Mouse (Mus musculus): Measurements from ENCODE around the gene Tiam2. TPM values are rescaled to one million over a fixed set of nuclear protein-coding genes. Genes with fewer than 3 reads are reported as not detected.

Tiam2 gene
- polyA plus RNA-seq, 1 experiment from 2014 or later: 4.7 TPM

- ATAC-seq (ENCODE audit: insufficient read depth, low FRiP score): no peak
- no peaks in the 10 kb centered on the region; the same call in 1 of the 2 replicates for H3K4me1 ChIP-seq (ENCODE audit: control insufficient read depth, insufficient read depth, low read length)
- no peaks in the 10 kb centered on the region for H3K27me3 ChIP-seq (ENCODE audit: control insufficient read depth, insufficient read depth, low read length)
- H3K27ac ChIP-seq (ENCODE audit: low read length): no peak overlapping the region
- H3K4me3 ChIP-seq (replicated peaks; ENCODE audit: low read length): no peak overlapping the region
- no peak overlapping the region for H3K9ac ChIP-seq (ENCODE audit: low read length)
- no peaks in the 10 kb centered on the region for H3K36me3 ChIP-seq (ENCODE audit: control insufficient read depth, insufficient read depth, low read length)
- WGBS: 49% methylated on average over 8 of the region's 8 CpGs
- no peaks in the 10 kb centered on the region for H3K9me3 ChIP-seq (replicated peaks; ENCODE audit: control insufficient read depth, low read length)
- no peak overlapping the region for H3K4me2 ChIP-seq (ENCODE audit: low read depth, low read length)
These were observed 120.0 kb downstream of the Tiam2 start for GRCm38 (mm10) chr17:3446191-3446950.

GRCm38 (mm10) chr17:3448725-3449124 lies 122.4 kb downstream of the Tiam2 start:
- Histone ChIP-seq H3K9ac (ENCODE audit: low read length) (no peak overlapping the region), H3K9me3 (replicated peaks; ENCODE audit: control insufficient read depth, low read length) (no peaks in the 10 kb centered on the region), H3K27me3 (ENCODE audit: control insufficient read depth, insufficient read depth, low read length) (no peaks in the 10 kb centered on the region), H3K4me2 (ENCODE audit: low read depth, low read length) (no peak overlapping the region), H3K4me3 (replicated peaks; ENCODE audit: low read length) (no peak overlapping the region), H3K4me1 (ENCODE audit: control insufficient read depth, insufficient read depth, low read length) (no peaks in the 10 kb centered on the region; the same call in 1 of the 2 replicates), H3K36me3 (ENCODE audit: control insufficient read depth, insufficient read depth, low read length) (no peaks in the 10 kb centered on the region), H3K27ac (ENCODE audit: low read length) (no peak overlapping the region)
- 29% methylated on average over 3 of the region's 3 CpGs for WGBS
- no peak for ATAC-seq (ENCODE audit: insufficient read depth, low FRiP score)

- no peak overlapping the region for H3K4me3 ChIP-seq (replicated peaks; ENCODE audit: low read length)
- ATAC-seq (ENCODE audit: insufficient read depth, low FRiP score): peak; percentile 14; the same call in 1 of the 2 replicates
- H3K27me3 ChIP-seq (ENCODE audit: control insufficient read depth, insufficient read depth, low read length): no peaks in the 10 kb centered on the region
- no peaks in the 10 kb centered on the region for H3K9me3 ChIP-seq (replicated peaks; ENCODE audit: control insufficient read depth, low read length)
- WGBS: 70% methylated on average over 2 of the region's 2 CpGs
- H3K4me2 ChIP-seq (ENCODE audit: low read depth, low read length): no peak overlapping the region
- no peak overlapping the region for H3K27ac ChIP-seq (ENCODE audit: low read length)
- H3K36me3 ChIP-seq (ENCODE audit: control insufficient read depth, insufficient read depth, low read length): no peaks in the 10 kb centered on the region
- no peak overlapping the region for H3K9ac ChIP-seq (ENCODE audit: low read length)
- H3K4me1 ChIP-seq (ENCODE audit: control insufficient read depth, insufficient read depth, low read length): no peaks in the 10 kb centered on the region; the same call in 1 of the 2 replicates
These were observed 124.7 kb downstream of the Tiam2 start for GRCm38 (mm10) chr17:3451077-3451476.

GRCm38 (mm10) chr17:3452571-3453311 lies 126.4 kb downstream of the Tiam2 start:
- ATAC-seq (ENCODE audit: insufficient read depth, low FRiP score): no peak
- H3K27me3 ChIP-seq (ENCODE audit: control insufficient read depth, insufficient read depth, low read length): no peaks in the 10 kb centered on the region
- 76% methylated on average over 12 of the region's 12 CpGs for WGBS
- H3K9ac ChIP-seq (ENCODE audit: low read length): no peak overlapping the region
- H3K36me3 ChIP-seq (ENCODE audit: control insufficient read depth, insufficient read depth, low read length): no peaks in the 10 kb centered on the region
- H3K4me2 ChIP-seq (ENCODE audit: low read depth, low read length): no peak overlapping the region
- no peak overlapping the region for H3K4me3 ChIP-seq (replicated peaks; ENCODE audit: low read length)
- no peak overlapping the region for H3K27ac ChIP-seq (ENCODE audit: low read length)
- no peaks in the 10 kb centered on the region for H3K4me1 ChIP-seq (ENCODE audit: control insufficient read depth, insufficient read depth, low read length)
- H3K9me3 ChIP-seq (replicated peaks; ENCODE audit: control insufficient read depth, low read length): no peaks in the 10 kb centered on the region

GRCm38 (mm10) chr17:3453946-3454345 lies 127.6 kb downstream of the Tiam2 start:
- no peak overlapping the region for H3K4me3 ChIP-seq (replicated peaks; ENCODE audit: low read length)
- H3K4me2 ChIP-seq (ENCODE audit: low read depth, low read length): no peak overlapping the region
- no peak overlapping the region for H3K27ac ChIP-seq (ENCODE audit: low read length)
- WGBS: 21% methylated on average over 10 of the region's 10 CpGs
- H3K27me3 ChIP-seq (ENCODE audit: control insufficient read depth, insufficient read depth, low read length): no peaks in the 10 kb centered on the region
- ATAC-seq (ENCODE audit: insufficient read depth, low FRiP score): no peak
- no peaks in the 10 kb centered on the region for H3K9me3 ChIP-seq (replicated peaks; ENCODE audit: control insufficient read depth, low read length)
- H3K9ac ChIP-seq (ENCODE audit: low read length): no peak overlapping the region
- no peaks in the 10 kb centered on the region for H3K4me1 ChIP-seq (ENCODE audit: control insufficient read depth, insufficient read depth, low read length)
- H3K36me3 ChIP-seq (ENCODE audit: control insufficient read depth, insufficient read depth, low read length): no peaks in the 10 kb centered on the region

- H3K9me3 ChIP-seq (replicated peaks; ENCODE audit: control insufficient read depth, low read length): no peaks in the 10 kb centered on the region
- WGBS: 79% methylated on average over 9 of the region's 9 CpGs
- H3K4me1 ChIP-seq (ENCODE audit: control insufficient read depth, insufficient read depth, low read length): no peaks in the 10 kb centered on the region
- no peak overlapping the region for H3K9ac ChIP-seq (ENCODE audit: low read length)
- no peak overlapping the region for H3K4me2 ChIP-seq (ENCODE audit: low read depth, low read length)
- no peak for ATAC-seq (ENCODE audit: insufficient read depth, low FRiP score)
- no peaks in the 10 kb centered on the region for H3K36me3 ChIP-seq (ENCODE audit: control insufficient read depth, insufficient read depth, low read length)
- H3K4me3 ChIP-seq (replicated peaks; ENCODE audit: low read length): no peak overlapping the region
- H3K27me3 ChIP-seq (ENCODE audit: control insufficient read depth, insufficient read depth, low read length): no peaks in the 10 kb centered on the region
- H3K27ac ChIP-seq (ENCODE audit: low read length): no peak overlapping the region
These were observed 128.5 kb downstream of the Tiam2 start for GRCm38 (mm10) chr17:3454850-3455249.

- H3K4me2 ChIP-seq (ENCODE audit: low read depth, low read length): no peak overlapping the region
- 59% methylated on average over 2 of the region's 2 CpGs for WGBS
- H3K9ac ChIP-seq (ENCODE audit: low read length): no peak overlapping the region
- H3K4me3 ChIP-seq (replicated peaks; ENCODE audit: low read length): no peak overlapping the region
- no peak overlapping the region for H3K27ac ChIP-seq (ENCODE audit: low read length)
- ATAC-seq (ENCODE audit: insufficient read depth, low FRiP score): no peak
- H3K36me3 ChIP-seq (ENCODE audit: control insufficient read depth, insufficient read depth, low read length): no peaks in the 10 kb centered on the region
- no peaks in the 10 kb centered on the region for H3K4me1 ChIP-seq (ENCODE audit: control insufficient read depth, insufficient read depth, low read length)
- H3K9me3 ChIP-seq (replicated peaks; ENCODE audit: control insufficient read depth, low read length): no peaks in the 10 kb centered on the region
- no peaks in the 10 kb centered on the region for H3K27me3 ChIP-seq (ENCODE audit: control insufficient read depth, insufficient read depth, low read length)
These were observed 131.7 kb downstream of the Tiam2 start for GRCm38 (mm10) chr17:3457914-3458681.

- WGBS: 73% methylated on average over 4 of the region's 4 CpGs
- no peak overlapping the region for H3K9ac ChIP-seq (ENCODE audit: low read length)
- no peak overlapping the region for H3K4me2 ChIP-seq (ENCODE audit: low read depth, low read length)
- H3K9me3 ChIP-seq (replicated peaks; ENCODE audit: control insufficient read depth, low read length): no peaks in the 10 kb centered on the region
- H3K27ac ChIP-seq (ENCODE audit: low read length): no peak overlapping the region
- no peaks in the 10 kb centered on the region for H3K36me3 ChIP-seq (ENCODE audit: control insufficient read depth, insufficient read depth, low read length)
- ATAC-seq (ENCODE audit: insufficient read depth, low FRiP score): no peak
- H3K4me3 ChIP-seq (replicated peaks; ENCODE audit: low read length): no peak overlapping the region
- peaks cover 5% of the 10 kb centered on the region; the same call in 1 of the 2 replicates for H3K4me1 ChIP-seq (ENCODE audit: control insufficient read depth, insufficient read depth, low read length)
- no peaks in the 10 kb centered on the region for H3K27me3 ChIP-seq (ENCODE audit: control insufficient read depth, insufficient read depth, low read length)
These were observed 139.5 kb downstream of the Tiam2 start for GRCm38 (mm10) chr17:3465861-3466260.

- H3K4me1 ChIP-seq (ENCODE audit: control insufficient read depth, insufficient read depth, low read length): peaks cover 5% of the 10 kb centered on the region; the same call in 1 of the 2 replicates
- H3K4me3 ChIP-seq (replicated peaks; ENCODE audit: low read length): no peak overlapping the region
- 81% methylated on average over 3 of the region's 3 CpGs for WGBS
- H3K36me3 ChIP-seq (ENCODE audit: control insufficient read depth, insufficient read depth, low read length): no peaks in the 10 kb centered on the region
- H3K27me3 ChIP-seq (ENCODE audit: control insufficient read depth, insufficient read depth, low read length): no peaks in the 10 kb centered on the region
- no peak overlapping the region for H3K27ac ChIP-seq (ENCODE audit: low read length)
- H3K9ac ChIP-seq (ENCODE audit: low read length): no peak overlapping the region
- H3K4me2 ChIP-seq (ENCODE audit: low read depth, low read length): no peak overlapping the region
- H3K9me3 ChIP-seq (replicated peaks; ENCODE audit: control insufficient read depth, low read length): no peaks in the 10 kb centered on the region
- no peak for ATAC-seq (ENCODE audit: insufficient read depth, low FRiP score)
These were observed 140.3 kb downstream of the Tiam2 start for GRCm38 (mm10) chr17:3466681-3467080.

All from stomach, embryonic 16.5 days (tissue).